Mouse (Mus musculus): ENCODE measurements around the gene Stambpl1. TPM values are rescaled to one million over a fixed set of nuclear protein-coding genes. Genes with fewer than 3 reads are reported as not detected.

Stambpl1 gene
- total and polyA plus RNA-seq, 2 experiments from 2014 or later: 19.4 to 21.2 TPM

GRCm38 (mm10) chr19:34288696-34289095 lies 96.7 kb downstream of the Stambpl1 start:
- H3K27me3 ChIP-seq (ENCODE audit: insufficient read depth, low read length): no peaks in the 10 kb centered on the region
- no peak overlapping the region for H3K27ac ChIP-seq
- no peaks in the 10 kb centered on the region for H3K9me3 ChIP-seq (ENCODE audit: low read length)
- no peaks in the 10 kb centered on the region for H3K4me1 ChIP-seq (ENCODE audit: insufficient read depth, low read length)
- TF ChIP-seq CTCF (IDR thresholded peaks at IDR 0.05; ENCODE audit: low read depth): no peak
- H3K9ac ChIP-seq (replicated peaks; ENCODE audit: low read length): no peak overlapping the region
- no peak for ATAC-seq
- no peak overlapping the region for H3K4me3 ChIP-seq (ENCODE audit: low read length)
- 96% methylated on average over 1 of the region's 1 CpGs for WGBS
- no peak overlapping the region for H3K4me2 ChIP-seq (ENCODE audit: low read depth, low read length)
- no peak for DNase-seq (ENCODE audit: low spot score)
- H3K36me3 ChIP-seq (ENCODE audit: insufficient read depth, low read length): no peaks in the 10 kb centered on the region

Other genes starting within 250 kb of the Stambpl1 start
- not detected in 2 replicates for gene Lipf, start 231.0 kb upstream of the Stambpl1 start, total RNA-seq (2014; rRNA removed)
- gene Lipf, start 231.0 kb upstream of the Stambpl1 start, polyA plus RNA-seq (2015; fragmentation: Nextera tagmentation; extraction: Ambion mirVana): not detected in 2 replicates
- not detected in 2 replicates for gene Lipk, start 183.9 kb upstream of the Stambpl1 start, total RNA-seq (2014; rRNA removed)
- gene Lipk, start 183.9 kb upstream of the Stambpl1 start, polyA plus RNA-seq (2015; fragmentation: Nextera tagmentation; extraction: Ambion mirVana): 0.06 and 0.14 TPM in 2 replicates
- not detected in 2 replicates for gene Lipn, start 124.9 kb upstream of the Stambpl1 start, total RNA-seq (2014; rRNA removed)
- not detected in 2 replicates for gene Lipn, start 124.9 kb upstream of the Stambpl1 start, polyA plus RNA-seq (2015; fragmentation: Nextera tagmentation; extraction: Ambion mirVana)
- 0.16 TPM in 1 of 2 replicates, not detected in the other for gene Lipm, start 91.3 kb upstream of the Stambpl1 start, total RNA-seq (2014; rRNA removed)
- gene Lipm, start 91.3 kb upstream of the Stambpl1 start, polyA plus RNA-seq (2015; fragmentation: Nextera tagmentation; extraction: Ambion mirVana): not detected in 2 replicates
- gene Ankrd22, start 26.2 kb upstream of the Stambpl1 start, total RNA-seq (2014; rRNA removed): not detected in 2 replicates
- not detected in 2 replicates for gene Ankrd22, start 26.2 kb upstream of the Stambpl1 start, polyA plus RNA-seq (2015; fragmentation: Nextera tagmentation; extraction: Ambion mirVana)
- gene Acta2, start 63.4 kb downstream of the Stambpl1 start, total RNA-seq (2014; rRNA removed): 8.1 and 8.6 TPM in 2 replicates
- gene Acta2, start 63.4 kb downstream of the Stambpl1 start, polyA plus RNA-seq (2015; fragmentation: Nextera tagmentation; extraction: Ambion mirVana): 6.7 and 13.1 TPM in 2 replicates
- gene Fas, start 98.4 kb downstream of the Stambpl1 start, total RNA-seq (2014; rRNA removed): 0.47 and 0.78 TPM in 2 replicates
- 2.4 and 2.8 TPM in 2 replicates for gene Fas, start 98.4 kb downstream of the Stambpl1 start, polyA plus RNA-seq (2015; fragmentation: Nextera tagmentation; extraction: Ambion mirVana)

Data from hindbrain, postnatal 0 days (tissue).